Comparison of ENCODE assay signal across 9 mouse cellular contexts in genomic region chr3:69041298-69041697, GRCm38 (mm10). TPM values are rescaled to one million over a fixed set of nuclear protein-coding genes. Genes with fewer than 3 reads are reported as not detected.
DNase-seq lines count a peak whose midpoint lies in the region; ATAC-seq and TF ChIP-seq lines count a peak whose summit lies in the region.
"Had no signal": no experiment of that assay in that cellular context is flagged by ENCODE, and none has a peak within 500 bp of the region (broad histone marks: within the 10 kb centered on the region; RNA-seq: fewer than 3 reads in every experiment).

No protein-coding gene starts in this region.

- WGBS in forebrain, embryonic 10.5 days, result 72% methylated on average over 5 of the region's 5 CpGs
- 69% methylated on average over 5 of the region's 5 CpGs for WGBS in forebrain, postnatal 0 days
- WGBS in neural tube, embryonic 11.5 days, result 87% methylated on average over 5 of the region's 5 CpGs

- no peak for ATAC-seq in forebrain, postnatal 0 days
- ATAC-seq in neural tube, embryonic 11.5 days (ENCODE audit: insufficient read depth, low FRiP score, low TSS enrichment), result no peak

- H3K27me3 ChIP-seq in forebrain, embryonic 10.5 days (ENCODE audit: poor library complexity, severe bottlenecking), result no peaks in the 10 kb centered on the region
- no peaks in the 10 kb centered on the region for H3K27me3 ChIP-seq in forebrain, postnatal 0 days (ENCODE audit: insufficient read depth, low read length)
- no peaks in the 10 kb centered on the region for H3K27me3 ChIP-seq in neural tube, embryonic 11.5 days (ENCODE audit: control insufficient read depth, insufficient read depth, low read length)

- H3K9me3 ChIP-seq in forebrain, embryonic 10.5 days, result no peaks in the 10 kb centered on the region
- H3K9me3 ChIP-seq in forebrain, postnatal 0 days (ENCODE audit: low read length), result no peaks in the 10 kb centered on the region
- no peaks in the 10 kb centered on the region for H3K9me3 ChIP-seq in neural tube, embryonic 11.5 days (ENCODE audit: control insufficient read depth, low read length)

- H3K4me2 ChIP-seq in forebrain, postnatal 0 days (ENCODE audit: low read depth), result no peak overlapping the region
- H3K4me2 ChIP-seq in neural tube, embryonic 11.5 days (ENCODE audit: low read depth), result peak overlapping the region; percentile 26

- H3K4me1 ChIP-seq in forebrain, embryonic 10.5 days, result peaks cover 49% of the 10 kb centered on the region
- H3K4me1 ChIP-seq in forebrain, postnatal 0 days (ENCODE audit: insufficient read depth), result no peaks in the 10 kb centered on the region; the same call in 1 of the 2 replicates
- peaks cover 2% of the 10 kb centered on the region; the same call in 1 of the 2 replicates for H3K4me1 ChIP-seq in neural tube, embryonic 11.5 days (ENCODE audit: control insufficient read depth, insufficient read depth, low read length)

- TF ChIP-seq CTCF in forebrain, postnatal 0 days (IDR thresholded peaks at IDR 0.05; ENCODE audit: low read depth), result no peak

- H3K9ac ChIP-seq in forebrain, postnatal 0 days, result no peak overlapping the region
- no peak overlapping the region for H3K9ac ChIP-seq in neural tube, embryonic 11.5 days (ENCODE audit: low read length)

- peak overlapping the region; percentile 91 for H3K4me3 ChIP-seq in forebrain, embryonic 10.5 days
- H3K4me3 ChIP-seq in forebrain, postnatal 0 days (ENCODE audit: low read depth, low read length), result no peak overlapping the region
- H3K4me3 ChIP-seq in neural tube, embryonic 11.5 days (ENCODE audit: low read depth, low read length), result no peak overlapping the region

- H3K36me3 ChIP-seq in forebrain, embryonic 10.5 days (replicated peaks), result peaks cover 69% of the 10 kb centered on the region
- no peaks in the 10 kb centered on the region for H3K36me3 ChIP-seq in forebrain, postnatal 0 days (ENCODE audit: insufficient read depth)
- peaks cover 6% of the 10 kb centered on the region for H3K36me3 ChIP-seq in neural tube, embryonic 11.5 days (ENCODE audit: control insufficient read depth, insufficient read depth, low read length)

- H3K27ac ChIP-seq in forebrain, embryonic 10.5 days, result no peak overlapping the region
- no peak overlapping the region for H3K27ac ChIP-seq in forebrain, postnatal 0 days (ENCODE audit: low read depth, low read length)
- no peak overlapping the region for H3K27ac ChIP-seq in neural tube, embryonic 11.5 days (ENCODE audit: low read depth, low read length)

- no peak for DNase-seq in forebrain, embryonic 10.5 days (ENCODE audit: extremely low spot score, low spot score)
- no peak for DNase-seq in forebrain, postnatal 0 days
- no peak for DNase-seq in neural tube, embryonic 11.5 days (ENCODE audit: low spot score)
- no peak for DNase-seq in neural tube, embryonic 10.5 days (ENCODE audit: extremely low spot score, low spot score)
- peak; percentile 83 for DNase-seq in induced T-regulatory cell, adult 2 months (ENCODE audit: low read depth)
- DNase-seq in natural killer cell, adult 2 months (ENCODE audit: low spot score in 2 of 2), result peak; percentile 17 to 46
- DNase-seq in retina, embryonic 14.5 days (ENCODE audit: low spot score), result no peak
- DNase-seq in kidney, postnatal 4 days, result no peak
- DNase-seq: cerebellum, postnatal 14 days had no signal

RNA-seq across cellular contexts. Expression of gene Trim59, which starts 3.3 kb away (rescaled TPM):
- 209 and 217 TPM in 2 replicates for polyA plus RNA-seq in forebrain, embryonic 10.5 days (2016; fragmentation: Nextera tagmentation; extraction: Ambion mirVana)
- 8.0 and 8.6 TPM in 2 replicates for total RNA-seq in forebrain, postnatal 0 days (2014; rRNA removed)
- polyA plus RNA-seq in forebrain, postnatal 0 days (2015; fragmentation: Nextera tagmentation; extraction: Ambion mirVana), result 21.3 and 22.1 TPM in 2 replicates
- 168 and 170 TPM in 2 replicates for polyA plus RNA-seq in neural tube, embryonic 11.5 days (2014; fragmentation: Nextera tagmentation; extraction: Ambion mirVana)

RNA-seq across cellular contexts. Expression of gene Smc4, which starts 36.8 kb away (rescaled TPM):
- 195 and 211 TPM in 2 replicates for polyA plus RNA-seq in forebrain, embryonic 10.5 days (2016; fragmentation: Nextera tagmentation; extraction: Ambion mirVana)
- total RNA-seq in forebrain, postnatal 0 days (2014; rRNA removed), result 16.4 and 21.1 TPM in 2 replicates
- polyA plus RNA-seq in forebrain, postnatal 0 days (2015; fragmentation: Nextera tagmentation; extraction: Ambion mirVana), result 19.4 and 30.2 TPM in 2 replicates
- polyA plus RNA-seq in neural tube, embryonic 11.5 days (2014; fragmentation: Nextera tagmentation; extraction: Ambion mirVana), result 161 and 168 TPM in 2 replicates

RNA-seq across cellular contexts. Expression of gene Ift80, which starts 36.9 kb away (rescaled TPM):
- 17.4 and 19.3 TPM in 2 replicates for polyA plus RNA-seq in forebrain, embryonic 10.5 days (2016; fragmentation: Nextera tagmentation; extraction: Ambion mirVana)
- total RNA-seq in forebrain, postnatal 0 days (2014; rRNA removed), result 8.9 and 9.2 TPM in 2 replicates
- polyA plus RNA-seq in forebrain, postnatal 0 days (2015; fragmentation: Nextera tagmentation; extraction: Ambion mirVana), result 2.6 and 3.8 TPM in 2 replicates
- polyA plus RNA-seq in neural tube, embryonic 11.5 days (2014; fragmentation: Nextera tagmentation; extraction: Ambion mirVana), result 18.5 and 18.8 TPM in 2 replicates

Comparison
In these comparisons a context has a peak if more than half of its experiments do, and no peak if none do; other contexts are left out.
1. DNase-seq: peak in induced T-regulatory cell, adult 2 months (single experiment) and natural killer cell, adult 2 months (2 of 2); none in forebrain, embryonic 10.5 days (single experiment), forebrain, postnatal 0 days (single experiment), neural tube, embryonic 11.5 days (single experiment), neural tube, embryonic 10.5 days (single experiment), retina, embryonic 14.5 days (single experiment) and kidney, postnatal 4 days (0 of 2).